Mouse (Mus musculus) stomach, postnatal 0 days (tissue): ENCODE results near the gene Gpbar1.

Experiments
- CTCF ChIP-seq: IDR thresholded peaks from 2 replicates; pipeline ENCODE4 v1.5.1; 2016; ENCODE audit warnings: antibody characterized with exemption, low read depth, mild to moderate bottlenecking, moderate library complexity
- EP300 ChIP-seq: optimal IDR thresholded peaks from 2 replicates; pipeline ENCODE3; 2016; ENCODE audit warnings: antibody characterized with exemption

- no peak for TF ChIP-seq CTCF
- TF ChIP-seq EP300, result no peak
Observed at GRCm38 (mm10) chr1:74248799-74249198, 29.6 kb upstream of the Gpbar1 start.
